Mouse (Mus musculus): ENCODE results near the gene Retnlb. TPM values are rescaled to one million over a fixed set of nuclear protein-coding genes. Genes with fewer than 3 reads are reported as not detected.

Gene Retnlb
- polyA plus RNA-seq (2014; fragmentation: Illumina TruSeq; extraction: RNeasy Lipid Tissue Mini Kit (QIAGEN cat#74804); ENCODE audit: low read depth, low replicate concordance), result not detected

GRCm38 (mm10) chr16:48816695-48817094 lies at the start of gene Retnlb:
Gene Retnlb (plus strand): TSS chr16:48816856.

GRCm38 (mm10) chr16:48771971-48772445 lies 44.6 kb upstream of the Retnlb start, which contains the start of gene Trat1:
Gene Trat1 (minus strand): TSS chr16:48772021.

GRCm38 (mm10) chr16:48842266-48842665 lies 25.6 kb downstream of the Retnlb start, which contains the start of gene Retnla:
Gene Retnla (plus strand): TSS chr16:48842551.

Other genes with a start within 250 kb of the Retnlb start
- 0.23 TPM for gene Trat1, start 44.8 kb upstream of the Retnlb start, polyA plus RNA-seq (2014; fragmentation: Illumina TruSeq; extraction: RNeasy Lipid Tissue Mini Kit (QIAGEN cat#74804); ENCODE audit: low read depth, low replicate concordance)
- 24.1 TPM for gene Retnla, start 25.7 kb downstream of the Retnlb start, polyA plus RNA-seq (2014; fragmentation: Illumina TruSeq; extraction: RNeasy Lipid Tissue Mini Kit (QIAGEN cat#74804); ENCODE audit: low read depth, low replicate concordance)
- gene Retnlg, start 55.8 kb downstream of the Retnlb start, polyA plus RNA-seq (2014; fragmentation: Illumina TruSeq; extraction: RNeasy Lipid Tissue Mini Kit (QIAGEN cat#74804); ENCODE audit: low read depth, low replicate concordance), result not detected
- gene Dzip3, start 177.3 kb downstream of the Retnlb start, polyA plus RNA-seq (2014; fragmentation: Illumina TruSeq; extraction: RNeasy Lipid Tissue Mini Kit (QIAGEN cat#74804); ENCODE audit: low read depth, low replicate concordance), result 78.7 TPM
- gene Cip2a, start 177.3 kb downstream of the Retnlb start, polyA plus RNA-seq (2014; fragmentation: Illumina TruSeq; extraction: RNeasy Lipid Tissue Mini Kit (QIAGEN cat#74804); ENCODE audit: low read depth, low replicate concordance), result 16.5 TPM
- gene Myh15, start 240.6 kb downstream of the Retnlb start, polyA plus RNA-seq (2014; fragmentation: Illumina TruSeq; extraction: RNeasy Lipid Tissue Mini Kit (QIAGEN cat#74804); ENCODE audit: low read depth, low replicate concordance), result not detected

Data from adrenal gland, adult 10 weeks (tissue).